Mouse (Mus musculus) thymus, postnatal 10 days (tissue): ENCODE results near the gene Olfr73.
"Not testable (repeated sequence)": the region's sequence is repeated elsewhere in the genome, so short reads cannot be mapped to it uniquely, and the experiment has no call there.

Experiments used
- DNase-seq, 2 experiments: peaks; one replicate each; pipeline ENCODE4 v3.0.0; 2021; ENCODE audit warnings: low spot score in 2 of 2

Olfr73 gene

DNA sequence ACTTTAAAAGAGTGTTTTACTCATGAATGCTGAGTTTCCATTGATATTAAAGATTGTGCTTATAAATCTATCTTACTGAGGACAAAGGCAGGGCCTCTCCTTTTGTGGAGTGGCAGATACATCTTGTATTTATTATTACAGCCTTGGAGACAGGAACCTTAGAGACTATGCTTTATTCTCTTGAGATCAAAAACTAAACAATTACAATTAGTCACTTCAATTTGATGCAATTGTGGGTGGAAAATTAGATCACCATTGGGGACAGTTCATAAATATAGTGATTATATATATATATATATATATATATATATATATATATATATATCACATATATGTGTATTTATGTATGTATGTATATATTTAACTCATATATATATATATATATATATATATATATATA is at the start of gene Olfr73:
Gene Olfr73, minus strand, starts transcription at position 101 of the 400 bp plus-strand sequence.
- no peak for DNase-seq

GRCm38 (mm10) chr2:88071730-88072129 is 34.2 kb upstream of the Olfr73 start, which contains the start of gene Olfr1163:
Gene Olfr1163 (minus strand): TSS chr2:88071830.
- DNase-seq, result no peak

DNA sequence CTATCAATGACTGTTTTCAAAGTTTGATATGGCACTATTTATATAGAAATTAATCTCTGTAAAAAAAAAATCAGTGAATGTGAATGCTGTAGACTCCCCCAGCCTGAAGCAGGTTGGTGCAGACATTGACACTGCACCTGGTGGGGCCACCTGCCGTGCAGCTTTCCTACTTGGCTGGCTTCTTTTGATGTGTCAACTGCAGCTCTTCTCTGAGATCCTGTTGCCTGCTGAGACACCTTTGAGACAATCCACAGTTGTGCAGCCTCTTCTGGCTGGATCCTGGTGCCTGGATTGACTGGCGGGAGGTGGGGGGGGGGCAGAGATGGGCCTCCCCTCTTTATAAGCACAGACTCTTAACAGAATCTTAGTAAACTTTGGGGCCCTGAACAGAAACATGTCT is 26.1 kb upstream of the Olfr73 start:
- no peak for DNase-seq

DNA sequence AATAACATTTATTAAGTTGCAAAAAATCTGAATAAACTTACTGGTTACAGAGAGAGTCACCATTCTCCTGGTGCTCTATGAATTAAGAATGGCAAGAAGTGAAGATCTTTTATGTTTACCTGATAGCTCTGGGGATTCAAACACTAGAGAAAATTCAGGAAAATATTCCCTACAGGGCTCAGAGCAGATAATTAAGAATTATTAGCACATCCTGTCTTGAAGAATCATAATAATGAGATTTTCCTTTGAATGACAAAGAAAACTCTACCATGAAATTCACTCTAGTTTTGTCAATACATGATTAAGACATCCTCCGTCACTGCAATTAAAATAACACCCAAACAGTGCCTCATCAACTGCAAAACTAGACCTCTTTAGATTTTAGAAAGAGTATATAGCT is 13.5 kb upstream of the Olfr73 start, which contains the start of gene Olfr1162:
Gene Olfr1162, minus strand, starts transcription at position 101 of the 400 bp plus-strand sequence.
- no peak for DNase-seq

DNA sequence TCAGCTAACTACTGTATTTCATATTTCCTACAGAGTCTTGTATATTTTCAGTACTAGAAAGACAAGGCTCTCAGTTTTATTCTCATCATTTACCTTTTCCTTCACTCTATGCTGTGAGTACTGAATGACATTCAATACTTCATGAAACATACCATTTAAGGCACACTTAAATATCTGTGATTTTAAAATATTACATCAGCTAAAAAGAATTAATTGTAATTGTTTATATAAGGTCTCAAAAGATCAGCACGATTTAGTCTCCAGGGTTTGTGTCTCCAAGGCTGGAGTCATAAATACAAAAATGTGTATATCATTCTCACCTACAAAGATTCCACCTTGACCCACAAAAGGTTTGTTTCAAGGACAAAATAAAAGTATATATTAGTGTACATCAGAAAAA is 15.0 kb downstream of the Olfr73 start, which contains the start of gene Olfr1161:
Gene Olfr1161, plus strand, starts transcription at position 301 of the 400 bp plus-strand sequence.
- DNase-seq, result not testable (repeated sequence)

GRCm38 (mm10) chr2:88007515-88008318 is 29.8 kb downstream of the Olfr73 start, which contains the start of gene Olfr1160:
Gene Olfr1160 (minus strand): TSS chr2:88008268.
- DNase-seq, result no peak

DNA sequence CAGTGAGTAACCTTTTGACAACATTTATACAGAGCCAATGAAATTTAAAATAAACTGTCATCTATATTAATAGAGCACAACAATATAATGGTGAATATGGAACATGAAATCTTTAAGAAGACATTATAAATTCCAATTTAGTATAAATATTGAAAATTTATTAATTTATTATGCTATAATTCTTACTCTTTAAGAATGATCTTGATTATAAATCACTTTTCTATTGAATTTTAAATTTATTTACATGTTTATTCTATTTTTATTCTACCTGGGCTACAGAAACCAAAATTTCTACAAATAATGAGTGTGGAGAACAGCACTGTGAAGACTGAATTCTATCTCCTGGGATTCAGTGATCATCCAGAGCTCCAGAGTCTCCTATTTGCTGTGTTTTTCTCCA is 47.7 kb downstream of the Olfr73 start, which contains the start of gene Olfr1158:
Gene Olfr1158, plus strand, starts transcription at position 301 of the 400 bp plus-strand sequence.
- DNase-seq, result no peak
